Mouse (Mus musculus) urinary bladder, postnatal 4 days (tissue): ENCODE data around the gene Cd274.

Source experiments
- DNase-seq, 2 experiments: peaks; one replicate each; pipeline ENCODE4 v3.0.0; 2021 to 2022; ENCODE audit warnings: low spot score in 2 of 2

Cd274 gene

DNA sequence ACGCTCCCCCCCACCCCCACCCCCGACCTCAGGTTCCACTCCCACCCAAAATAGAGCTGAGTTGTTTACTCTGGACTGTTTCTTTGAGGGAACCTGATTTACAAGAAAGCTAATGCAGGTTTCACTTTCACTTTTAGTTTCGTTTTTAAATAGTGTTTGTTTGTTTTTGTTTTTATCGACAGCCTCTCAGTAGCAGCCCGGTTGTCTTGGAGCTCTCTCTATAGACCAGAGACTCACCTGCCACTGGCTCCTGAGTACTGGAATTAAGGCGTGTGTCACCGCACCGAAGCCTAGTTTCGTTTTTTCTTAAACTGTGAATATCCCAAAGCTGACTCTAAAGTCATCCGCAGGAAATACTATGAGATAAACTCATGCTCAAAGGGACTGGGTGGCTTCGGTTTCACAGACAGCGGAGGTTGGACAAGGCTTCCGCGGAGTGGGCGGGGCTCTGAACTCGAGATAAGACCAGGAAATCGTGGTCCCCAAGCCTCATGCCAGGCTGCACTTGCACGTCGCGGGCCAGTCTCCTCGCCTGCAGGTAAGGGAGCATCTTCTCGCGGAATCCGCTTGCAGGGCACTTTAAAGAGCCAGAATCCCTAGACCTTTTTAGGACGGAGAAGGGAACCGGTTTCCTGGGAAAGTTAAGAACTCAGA is at the start of gene Cd274, which contains the start of gene Plgrkt:
TSS of gene Cd274 (plus strand) at position 487 of the 654 bp plus-strand sequence.
TSS of gene Plgrkt (minus strand) at position 422 of the 654 bp plus-strand sequence.
- DNase-seq: peak; percentile 59 to 69

DNA sequence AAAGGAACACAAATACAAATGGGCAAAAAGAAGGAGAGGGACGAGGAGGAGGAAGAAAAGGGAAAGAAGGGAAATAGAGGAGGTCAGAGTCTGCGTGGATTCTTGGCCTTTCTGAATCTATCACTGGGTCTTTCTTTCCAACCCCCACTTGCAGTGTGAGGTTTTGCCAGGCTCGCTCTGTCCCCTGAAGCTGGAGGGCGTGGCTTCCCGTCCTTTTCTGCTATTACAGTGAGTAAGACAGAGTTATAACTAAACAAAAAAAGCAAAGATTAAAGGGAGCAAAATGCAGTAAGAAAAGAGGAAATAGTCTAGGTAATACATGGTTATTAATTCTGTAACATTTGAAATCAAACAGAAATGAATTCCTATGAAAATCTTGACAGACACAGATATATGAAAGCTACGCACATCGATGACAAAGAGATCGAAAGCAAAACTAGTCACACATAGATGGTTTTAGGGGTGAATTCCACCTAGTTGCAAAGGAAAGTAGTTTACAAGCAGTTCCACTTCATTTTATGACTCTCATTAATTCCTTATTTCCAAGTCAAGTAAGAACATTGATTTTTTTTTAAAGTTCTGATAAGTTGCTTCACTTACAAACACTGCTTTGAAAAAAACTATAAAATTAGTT is 43.7 kb upstream of the Cd274 start:
- DNase-seq: no peak

DNA sequence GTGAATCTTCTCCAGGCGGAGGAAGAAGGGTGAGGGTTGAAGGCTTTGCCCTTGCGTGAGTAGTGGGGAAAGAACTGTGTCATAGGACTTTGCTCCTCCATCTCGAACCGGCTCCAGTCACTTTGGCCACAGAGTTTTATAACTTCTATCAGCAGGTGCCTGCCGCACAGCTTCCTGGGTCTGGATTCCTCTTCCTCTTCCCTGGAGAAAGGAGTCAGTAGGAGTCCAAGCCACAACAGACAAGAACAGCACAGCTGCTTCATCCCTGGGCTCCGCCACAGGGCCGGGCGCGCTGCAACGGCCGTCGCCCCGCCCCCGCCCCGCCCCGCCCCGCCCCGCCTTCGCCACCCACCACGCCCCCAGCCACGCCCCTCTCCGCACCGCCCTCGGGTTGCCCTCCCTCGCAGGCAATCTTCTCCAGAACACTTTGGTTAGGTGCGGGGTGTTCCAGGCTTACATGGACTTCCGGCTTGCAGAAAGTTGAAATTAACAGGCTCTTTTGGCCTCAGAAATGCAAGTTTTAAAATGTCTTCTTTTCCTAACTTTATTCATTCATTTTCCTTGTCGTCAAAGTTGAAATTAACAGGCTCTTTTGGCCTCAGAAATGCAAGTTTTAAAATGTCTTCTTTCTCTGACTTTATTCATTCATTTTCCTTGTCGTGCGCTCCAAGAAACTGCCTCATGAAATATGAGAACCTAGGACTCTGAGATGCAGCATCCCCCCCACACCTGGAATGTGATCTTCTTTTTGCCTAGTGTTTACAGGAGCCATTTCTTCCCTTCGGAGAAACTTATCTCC is 42.0 kb upstream of the Cd274 start, which contains the start of gene Insl6:
TSS of gene Insl6 (minus strand) at position 304 of the 799 bp plus-strand sequence.
- DNase-seq: peak; percentile 64 to 79

DNA sequence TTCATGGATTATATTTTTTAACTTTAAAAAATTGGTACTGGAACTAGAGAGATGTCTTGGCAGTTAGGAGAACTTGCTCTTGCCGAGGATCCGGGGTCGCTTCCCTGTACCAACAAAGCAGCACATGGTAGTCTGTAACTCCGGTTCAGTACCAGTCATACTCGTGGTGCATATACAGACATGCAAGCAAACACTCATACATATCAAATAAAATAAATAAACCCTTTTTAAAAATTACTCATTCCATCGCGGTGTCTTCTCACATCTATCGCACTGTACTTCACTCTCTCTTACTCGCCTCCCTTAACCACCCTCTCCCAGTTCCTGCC is 41.4 kb upstream of the Cd274 start:
- DNase-seq: no peak

DNA sequence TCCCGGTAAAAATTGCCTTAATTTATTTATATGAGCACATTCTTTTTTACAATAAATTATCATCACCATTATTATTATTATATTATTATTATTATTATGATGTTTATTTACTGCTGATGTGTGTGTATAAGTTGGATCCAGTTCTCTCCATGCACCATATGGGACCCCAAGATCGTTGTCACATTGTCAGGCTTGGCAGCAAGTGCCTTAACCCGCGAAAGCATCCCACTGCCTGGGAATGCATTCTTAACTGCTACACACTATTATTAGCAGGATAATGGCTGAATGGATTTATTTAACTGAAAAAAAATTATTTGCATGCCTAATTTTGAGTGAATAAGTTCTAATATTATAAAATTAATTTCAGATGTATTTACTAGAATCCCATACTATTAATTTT is 40.9 kb upstream of the Cd274 start:
- DNase-seq: no peak

DNA sequence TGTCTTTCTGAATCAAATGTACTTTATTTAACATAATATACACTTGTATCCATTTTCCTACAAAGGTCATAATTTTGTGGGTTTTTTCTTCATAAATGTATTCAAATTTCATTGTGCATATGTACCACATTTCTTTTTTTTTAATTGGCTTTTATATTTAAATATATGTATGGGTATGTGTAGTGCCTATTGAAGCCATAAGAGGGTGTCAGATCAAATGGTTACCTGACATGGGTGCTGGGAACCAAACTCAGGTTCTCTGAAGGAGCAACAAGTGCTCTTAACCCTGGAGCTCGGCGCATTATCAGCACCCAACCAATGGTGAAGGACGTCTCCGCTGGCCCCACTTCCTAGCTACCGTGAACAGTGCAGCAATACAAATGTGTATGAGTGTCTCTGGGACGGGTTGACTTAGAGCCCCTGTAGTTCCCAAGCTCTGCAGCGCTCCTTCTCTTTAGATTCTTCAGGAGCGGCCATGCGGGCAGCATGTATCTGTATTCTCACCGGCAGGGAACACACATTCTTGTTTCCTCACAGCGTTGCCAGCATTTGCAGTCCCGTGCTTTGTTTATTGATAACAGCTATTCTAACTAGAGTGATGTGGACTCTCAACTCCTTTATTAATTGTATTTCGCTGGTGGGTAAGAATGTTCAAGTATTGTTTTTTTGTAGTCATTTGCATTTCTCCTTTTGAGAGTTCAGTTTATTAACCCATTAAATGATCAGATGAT is 40.3 kb upstream of the Cd274 start:
- no peak for DNase-seq

DNA sequence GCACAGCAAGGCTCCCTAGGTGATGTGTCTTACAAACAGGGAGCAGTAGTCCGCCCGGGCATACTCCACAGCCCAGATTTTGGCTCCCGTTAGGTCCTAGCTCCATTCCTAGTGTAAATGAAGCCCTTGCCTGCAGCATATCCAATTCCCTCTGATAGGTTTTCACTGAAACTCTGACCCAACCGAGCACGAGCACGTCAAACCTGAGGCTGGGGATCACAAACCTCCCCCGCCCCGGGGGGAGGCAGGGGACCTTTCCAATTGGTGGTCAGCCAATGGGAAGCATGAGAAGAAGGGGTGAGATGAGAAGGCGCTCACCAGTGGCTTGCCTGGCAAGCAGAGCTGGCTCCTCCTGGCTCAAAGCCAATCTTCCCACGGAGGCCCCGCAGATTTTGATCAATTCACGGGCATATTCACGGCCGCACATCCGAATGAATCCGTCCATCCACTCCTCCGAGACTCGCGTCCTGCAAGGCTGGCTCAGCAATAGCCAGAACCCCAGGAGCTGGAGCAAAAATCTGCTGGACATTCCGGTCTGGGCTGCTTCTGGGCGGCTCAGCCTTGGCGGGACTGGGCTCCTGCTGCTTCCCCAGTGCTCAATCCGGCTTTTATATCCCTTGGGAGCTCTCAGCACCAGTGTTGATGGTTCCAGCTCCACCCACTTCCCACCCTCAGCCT is 33.0 kb upstream of the Cd274 start, which contains the start of gene Rln1:
TSS of gene Rln1 (minus strand) at position 603 of the 678 bp plus-strand sequence.
- DNase-seq: peak; percentile 22 to 64

DNA sequence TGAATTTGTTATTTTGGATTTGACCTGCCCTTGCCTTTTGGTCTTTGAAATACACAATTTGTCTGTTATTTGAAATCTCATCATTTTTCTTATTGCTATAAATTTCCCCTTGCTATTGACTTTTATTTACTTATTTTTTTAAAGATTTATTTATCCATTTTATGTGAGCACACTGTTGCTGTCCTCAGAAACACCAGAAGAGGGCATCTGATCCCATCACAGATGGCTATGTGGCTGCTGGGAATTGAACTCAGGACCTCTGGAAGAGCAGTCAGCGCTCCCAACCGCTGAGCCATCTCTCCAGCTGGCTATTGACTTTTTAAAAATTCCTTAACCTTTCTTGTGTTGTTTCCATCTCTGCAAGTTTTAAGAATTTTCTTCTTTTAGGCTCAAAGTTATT is 30.6 kb upstream of the Cd274 start:
- DNase-seq: no peak

DNA sequence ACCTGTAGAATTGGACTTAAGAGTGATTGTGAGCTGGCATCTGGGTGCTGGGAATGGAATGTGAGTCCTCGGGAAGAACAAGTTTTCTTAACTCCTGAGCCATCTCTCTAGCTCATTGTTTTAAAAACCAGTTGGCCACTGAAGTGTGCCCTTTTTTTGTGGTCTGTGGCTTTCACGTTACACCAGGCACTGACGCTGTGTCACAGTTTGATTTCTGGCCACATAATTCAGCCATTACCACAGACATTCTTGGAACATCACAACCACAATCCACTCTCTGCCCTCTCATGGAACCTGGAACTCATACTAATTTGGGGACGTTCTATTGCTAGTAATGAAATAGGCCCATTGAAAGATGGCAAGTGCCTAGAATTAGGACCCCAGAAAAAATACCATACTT is 26.2 kb upstream of the Cd274 start:
- DNase-seq: no peak

DNA sequence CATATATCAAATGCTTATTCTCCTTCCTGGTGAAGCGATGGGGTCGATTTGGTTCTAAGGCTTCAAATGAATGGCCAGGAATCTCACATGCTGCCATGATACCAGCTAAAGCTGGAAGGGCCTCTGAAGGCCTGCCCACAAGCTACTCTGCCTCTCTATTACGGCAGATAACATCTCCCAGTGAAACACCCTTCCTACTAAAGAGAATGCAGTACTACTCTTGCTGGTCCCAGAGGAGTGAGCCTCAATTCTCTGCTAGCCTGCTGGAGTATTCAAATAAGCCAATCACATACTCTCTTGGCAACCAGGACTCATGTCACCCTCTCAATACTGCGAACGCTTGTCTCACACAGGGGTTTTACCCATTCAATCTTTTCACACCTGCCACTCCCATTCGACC is 25.0 kb upstream of the Cd274 start:
- no peak for DNase-seq

DNA sequence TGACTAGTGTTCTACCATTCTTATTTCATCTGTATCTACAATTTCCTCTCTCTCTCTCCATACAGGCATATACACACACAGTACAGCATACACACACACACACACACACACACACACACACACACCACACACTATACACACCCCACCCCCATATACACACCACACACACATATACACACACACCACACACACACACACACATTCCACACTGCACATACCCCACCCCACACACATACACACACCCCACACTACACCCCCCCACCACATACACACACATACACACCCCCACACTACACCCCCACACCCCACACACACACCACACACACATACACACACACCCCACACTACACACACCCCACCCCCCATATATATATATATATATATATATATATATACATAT is 22.4 kb upstream of the Cd274 start:
- no peak for DNase-seq

DNA sequence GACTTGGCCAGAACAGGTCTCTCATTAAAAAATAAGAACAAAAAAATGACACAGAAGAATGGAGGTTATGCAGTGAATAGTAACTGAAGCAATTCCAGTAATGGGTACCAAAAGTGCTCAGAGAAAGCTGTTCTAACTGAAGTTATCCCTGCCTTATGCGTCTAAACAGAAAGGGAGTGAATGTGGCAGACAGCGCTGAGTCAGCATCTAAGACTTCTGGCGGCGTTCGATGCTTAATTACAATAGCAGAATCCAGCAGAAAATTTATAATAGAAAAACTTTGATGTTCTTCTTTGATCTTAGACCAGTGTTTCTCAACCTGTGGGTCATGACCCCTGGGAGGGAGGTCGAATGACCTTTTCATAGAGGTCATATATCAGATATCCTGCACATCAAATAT is 21.6 kb upstream of the Cd274 start:
- no peak for DNase-seq

DNA sequence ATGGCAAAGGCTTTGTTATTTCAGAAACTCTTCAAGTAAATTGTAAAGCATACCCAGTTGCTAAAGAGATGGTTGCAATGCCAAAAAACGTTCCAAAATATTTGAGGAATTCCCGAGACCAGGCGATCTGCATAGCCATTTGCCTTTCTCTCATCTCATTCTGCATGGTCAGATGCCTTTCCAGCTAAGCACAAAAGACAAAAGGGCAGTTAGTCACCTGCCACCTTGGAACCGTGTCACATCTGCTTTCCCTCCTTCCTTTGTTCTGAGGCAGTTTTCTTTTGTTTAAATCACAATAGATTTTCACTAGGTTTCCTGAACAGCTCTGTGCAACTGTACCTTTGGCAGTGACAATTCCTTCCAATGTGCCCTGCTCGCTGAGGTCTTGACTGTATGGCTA is 16.3 kb upstream of the Cd274 start:
- DNase-seq: no peak

DNA sequence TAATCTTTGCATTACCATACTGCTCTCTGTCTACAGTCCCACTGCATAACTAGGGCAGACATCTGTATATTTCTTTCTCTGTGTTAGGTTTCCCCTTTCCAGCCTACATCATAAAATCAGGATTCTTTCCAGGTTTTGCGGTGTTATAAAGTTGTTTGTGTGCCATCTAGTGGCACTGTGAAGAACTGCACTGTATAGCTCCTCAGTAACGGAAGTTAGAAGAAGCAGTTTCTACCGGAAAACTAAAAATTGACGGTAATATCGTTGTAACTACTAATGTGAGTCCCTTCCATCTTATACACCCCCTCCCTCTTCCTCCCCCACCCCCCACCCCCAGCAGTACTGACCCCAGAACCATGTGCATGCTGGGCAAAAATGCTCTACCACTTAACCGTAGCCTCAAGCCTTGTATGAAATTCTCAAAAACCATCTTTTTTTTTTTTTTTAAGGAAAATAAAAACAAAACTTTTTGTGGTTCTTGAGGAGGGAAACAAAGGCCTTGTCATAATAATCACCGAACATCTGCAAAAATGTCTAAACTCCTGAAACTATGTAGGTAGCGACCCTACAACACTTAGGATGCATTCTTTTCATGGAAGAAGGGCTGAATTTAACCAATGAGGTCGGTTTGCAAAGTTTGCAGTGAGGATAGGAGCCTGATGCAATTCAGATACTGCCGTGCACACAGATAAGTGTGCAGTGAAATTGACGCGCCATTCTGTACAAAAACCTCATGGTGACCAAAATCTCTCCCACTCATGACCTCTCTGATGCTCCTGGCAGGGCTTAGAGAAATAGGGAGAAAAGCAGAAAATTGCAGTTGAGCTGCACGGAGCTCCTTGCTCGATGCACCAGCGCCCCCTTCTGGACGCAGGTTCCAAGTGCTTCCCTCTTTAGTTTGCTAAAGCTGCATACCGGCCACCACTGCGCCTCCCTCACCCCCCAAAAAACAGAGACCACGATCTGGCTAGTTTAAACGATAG is 12.1 kb upstream of the Cd274 start:
- peak; percentile 74 to 92 for DNase-seq

DNA sequence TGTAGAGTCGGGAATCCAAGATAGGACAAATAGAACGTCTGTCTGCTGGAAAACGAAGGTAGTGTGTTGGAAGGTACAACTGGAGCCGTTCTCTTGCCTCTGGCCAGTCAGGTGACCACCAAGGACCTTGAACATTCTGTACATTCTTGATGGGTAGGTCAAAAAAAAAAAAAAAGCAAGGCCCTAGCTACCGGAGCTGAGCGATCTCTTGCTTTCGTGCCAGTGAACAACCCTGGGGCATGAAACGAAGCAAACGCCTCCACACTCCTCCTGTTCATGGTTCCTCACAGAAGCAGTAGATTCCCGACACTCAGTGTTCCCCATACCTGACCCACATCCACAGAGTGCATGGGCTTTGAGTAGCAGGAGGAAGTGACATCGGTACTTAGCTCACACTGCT is 11.0 kb upstream of the Cd274 start:
- DNase-seq: no peak

DNA sequence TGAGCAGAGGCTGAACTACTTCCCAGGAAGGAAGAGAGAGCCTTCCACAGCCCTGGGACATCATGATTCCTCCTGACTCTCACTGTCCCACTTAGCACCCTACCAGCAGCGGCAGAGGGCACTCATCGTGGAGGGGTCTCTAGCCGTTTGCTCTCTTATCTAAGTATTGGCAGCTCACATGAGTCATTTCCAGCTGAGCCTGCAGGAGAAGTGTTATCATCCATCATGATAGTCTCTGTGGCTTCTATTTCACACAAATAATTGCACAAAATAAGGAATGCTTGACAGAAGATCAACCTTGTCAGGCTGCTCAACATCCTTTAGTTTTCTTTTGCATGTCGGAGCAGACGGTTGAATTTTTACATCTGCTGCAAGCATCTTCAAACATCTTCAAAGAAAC is 7.0 kb upstream of the Cd274 start:
- DNase-seq: no peak

DNA sequence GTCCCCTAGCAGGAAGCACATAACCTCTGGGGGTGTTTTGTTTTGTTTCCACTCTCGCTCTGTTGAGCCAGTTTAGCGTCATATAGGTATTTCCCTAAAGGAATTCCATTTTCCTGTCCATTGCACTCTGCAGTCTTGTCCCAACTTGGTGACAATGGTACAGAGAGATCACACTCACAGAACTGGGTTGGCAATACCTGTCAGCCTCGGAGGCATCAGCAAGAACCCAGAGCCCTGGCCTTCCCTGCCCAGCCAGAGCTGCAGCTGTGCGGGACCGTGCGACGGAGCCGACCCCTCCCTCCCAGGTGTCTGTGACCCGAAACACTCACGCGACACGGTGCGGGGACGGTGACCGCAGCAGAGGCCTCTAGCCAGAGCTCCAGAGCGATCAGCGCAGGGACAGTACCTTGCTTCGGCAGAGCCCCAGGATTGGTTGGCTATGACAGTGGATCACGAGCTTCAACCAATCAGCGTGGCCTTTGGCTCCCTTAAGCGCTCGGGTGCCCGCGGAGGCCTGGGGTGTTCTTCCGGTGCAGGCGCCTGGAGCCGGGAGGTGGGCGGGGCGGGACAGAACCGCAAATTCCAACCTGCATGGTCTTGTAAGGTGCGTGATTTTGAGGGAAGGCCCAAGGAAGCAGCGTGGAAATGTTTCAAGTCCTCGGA is 5.7 kb upstream of the Cd274 start:
- DNase-seq: peak; percentile 83 to 86

DNA sequence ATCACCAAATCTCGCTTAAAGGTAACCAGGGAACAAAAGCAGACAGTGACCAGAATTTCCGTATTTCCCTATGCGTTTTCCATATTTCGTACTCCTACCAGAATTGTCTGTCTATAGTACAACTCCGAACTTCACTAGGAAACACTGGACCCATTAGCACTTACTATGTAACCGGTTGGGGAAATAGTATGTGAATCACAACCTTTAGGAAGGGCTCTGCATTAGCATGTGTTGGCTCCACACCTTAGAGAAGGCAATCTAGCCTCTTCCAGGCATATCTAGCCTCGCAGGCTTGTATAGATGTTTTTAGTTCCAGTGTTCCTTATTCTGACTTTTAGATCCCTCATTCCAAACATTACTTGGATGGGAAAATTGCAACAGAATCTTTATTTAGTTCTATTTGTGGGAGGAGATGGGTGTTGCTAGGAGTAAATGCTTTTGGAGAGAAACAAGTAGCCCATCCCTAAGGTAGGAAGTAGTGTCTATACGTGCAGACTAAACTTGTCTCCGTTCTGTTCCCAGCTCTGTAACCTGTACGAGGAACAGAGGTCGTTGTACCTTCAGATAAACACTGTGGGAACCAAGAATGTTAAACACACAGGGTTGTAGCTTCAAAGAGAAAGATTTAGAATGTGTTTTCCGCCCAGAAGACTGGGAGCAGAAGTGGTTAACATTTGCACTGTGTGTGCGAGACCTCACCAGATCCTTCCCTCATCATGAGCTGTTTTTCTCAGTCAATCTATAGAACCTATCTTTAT is 4.9 kb upstream of the Cd274 start:
- DNase-seq: no peak

DNA sequence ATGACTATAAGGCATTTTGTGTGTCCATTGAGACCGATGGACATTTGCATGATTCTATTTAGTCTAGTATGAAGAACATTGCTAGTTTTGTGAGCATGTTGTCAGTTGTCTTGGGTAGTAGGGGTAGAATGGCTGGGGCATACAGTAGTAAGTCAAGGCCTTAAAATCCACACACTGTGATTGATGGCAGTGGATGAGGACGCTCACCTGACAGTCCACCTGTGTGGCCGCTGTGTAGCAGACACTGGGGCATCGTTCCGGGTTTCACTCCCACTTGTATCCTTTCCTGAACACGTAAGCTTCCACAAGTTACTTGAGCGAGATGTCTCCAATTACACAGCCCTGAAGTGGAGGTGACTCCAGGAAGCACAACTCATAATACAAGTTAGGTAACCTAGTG is 3.7 kb upstream of the Cd274 start:
- no peak for DNase-seq
